Mouse (Mus musculus): Measurements from ENCODE around the gene Mab21l1.

GRCm38 (mm10) chr3:55830226-55830625, 47.9 kb downstream of the Mab21l1 start:
- TF ChIP-seq POLR2A (IDR thresholded peaks at IDR 0.05; ENCODE audit: low read depth, low read length) (no peak), CTCF (IDR thresholded peaks at IDR 0.05; ENCODE audit: extremely low read depth, insufficient read length, insufficient replicate concordance, low read depth, low read length) (no peak)

Data from small intestine, adult 2 months (tissue).